In genomic region chr16:29679607-29680006, GRCm38 (mm10) we compare ENCODE assay signal across 25 mouse cellular contexts.
DNase-seq lines count a peak whose midpoint lies in the region; ATAC-seq and TF ChIP-seq lines count a peak whose summit lies in the region.
"Had no signal": no experiment of that assay in that cellular context is flagged by ENCODE, and none has a peak within 500 bp of the region (broad histone marks: within the 10 kb centered on the region; RNA-seq: fewer than 3 reads in every experiment).

No protein-coding gene starts in this region.

- peaks cover 48% of the 10 kb centered on the region for H3K27me3 ChIP-seq in forebrain, embryonic 10.5 days (ENCODE audit: poor library complexity, severe bottlenecking)
- peaks cover 5% of the 10 kb centered on the region; the same call in 1 of the 2 replicates for H3K27me3 ChIP-seq in forebrain, embryonic 11.5 days (ENCODE audit: control insufficient read depth, insufficient read depth, low read length)
- 0 out of 2 replicates have a peak, but pooled peaks cover 4% of the 10 kb centered on the region for H3K27me3 ChIP-seq in kidney, embryonic 15.5 days
- no peaks in the 10 kb centered on the region for H3K27me3 ChIP-seq in CH12.LX (replicated peaks)
- H3K27me3 ChIP-seq: intestine, embryonic 15.5 days; limb, embryonic 13.5 days; liver, embryonic 13.5 days; Patski had no signal

- no peak for TF ChIP-seq POLR2A in CH12.LX (IDR thresholded peaks at IDR 0.05; ENCODE audit: low read depth, low read length)

- peaks cover 48% of the 10 kb centered on the region for H3K4me1 ChIP-seq in forebrain, embryonic 10.5 days
- peaks cover 13% of the 10 kb centered on the region; the same call in 1 of the 2 replicates for H3K4me1 ChIP-seq in forebrain, embryonic 11.5 days (replicated peaks; ENCODE audit: control insufficient read depth, insufficient read depth, low read length)
- peaks cover 20% of the 10 kb centered on the region for H3K4me1 ChIP-seq in kidney, embryonic 15.5 days
- peaks cover 7 to 22% of the 10 kb centered on the region in 2 experiments for H3K4me1 ChIP-seq in CH12.LX (ENCODE audit: control insufficient read depth in 1 of 2, insufficient read depth in 2 of 2)
- H3K4me1 ChIP-seq: megakaryocyte, embryonic 14.5 days had no signal

- 0 out of 2 replicates have a peak overlapping the region, but pooled peaks have one; percentile 3 for H3K27ac ChIP-seq in forebrain, embryonic 10.5 days
- H3K27ac ChIP-seq in forebrain, embryonic 11.5 days (ENCODE audit: low read depth, low read length): no peak overlapping the region
- H3K27ac ChIP-seq in kidney, embryonic 15.5 days: no peak overlapping the region
- no peak overlapping the region for H3K27ac ChIP-seq in CH12.LX (ENCODE audit: insufficient read depth, low read depth)
- H3K27ac ChIP-seq: hindbrain, embryonic 13.5 days; intestine, embryonic 15.5 days; limb, embryonic 13.5 days; liver, embryonic 13.5 days; midbrain, embryonic 13.5 days; neural tube, embryonic 13.5 days had no signal

- TF ChIP-seq CTCF in CH12.LX (conservative IDR thresholded peaks at IDR 0.05 in 1 of 2, IDR thresholded peaks at IDR 0.05 in 1 of 2; ENCODE audit: low read depth in 2 of 2, low read length in 2 of 2): no peak

- no peaks in the 10 kb centered on the region for H3K79me2 ChIP-seq in CH12.LX (replicated peaks; ENCODE audit: control insufficient read depth, extremely low read depth, insufficient read depth, poor library complexity, severe bottlenecking)

- H3K4me3 ChIP-seq in forebrain, embryonic 10.5 days: no peak overlapping the region
- H3K4me3 ChIP-seq in forebrain, embryonic 11.5 days (ENCODE audit: low read depth, low read length): no peak overlapping the region
- H3K4me3 ChIP-seq in kidney, embryonic 15.5 days (replicated peaks): no peak overlapping the region
- no peak overlapping the region for H3K4me3 ChIP-seq in CH12.LX (replicated peaks in 1 of 3; ENCODE audit: low read depth in 2 of 3, low read length in 2 of 3, poor library complexity in 1 of 3)
- H3K4me3 ChIP-seq: hindbrain, embryonic 13.5 days; intestine, embryonic 15.5 days; limb, embryonic 13.5 days; liver, embryonic 13.5 days; megakaryocyte, embryonic 14.5 days; midbrain, embryonic 13.5 days; neural tube, embryonic 13.5 days had no signal

- TF ChIP-seq RAD21 in CH12.LX (IDR thresholded peaks at IDR 0.05; ENCODE audit: low read depth, low read length): no peak

- H3K9ac ChIP-seq in forebrain, embryonic 11.5 days (ENCODE audit: low read length): no peak overlapping the region
- no peak overlapping the region for H3K9ac ChIP-seq in kidney, embryonic 15.5 days
- H3K9ac ChIP-seq in CH12.LX (ENCODE audit: insufficient read depth, low read depth): 0 out of 2 replicates have a peak overlapping the region, but pooled peaks have one; percentile 4
- H3K9ac ChIP-seq: forebrain, postnatal 0 days; hindbrain, embryonic 13.5 days; intestine, embryonic 15.5 days; limb, embryonic 13.5 days; liver, embryonic 13.5 days; midbrain, embryonic 13.5 days; neural tube, embryonic 13.5 days had no signal

- 63% methylated on average over 5 of the region's 5 CpGs for WGBS in forebrain, embryonic 10.5 days
- WGBS in forebrain, embryonic 11.5 days: 67% methylated on average over 5 of the region's 5 CpGs
- 59% methylated on average over 5 of the region's 5 CpGs for WGBS in kidney, embryonic 15.5 days

- no peak for ATAC-seq in forebrain, embryonic 11.5 days (replicated peaks; ENCODE audit: low FRiP score)
- ATAC-seq in kidney, embryonic 15.5 days (replicated peaks; ENCODE audit: low FRiP score): 0 out of 2 replicates have a peak, but pooled peaks have one; percentile 24
- peak; percentile 21 for ATAC-seq in inflammation-experienced regulatory T-cells, adult 6 months
- ATAC-seq: forebrain, postnatal 0 days; intestine, embryonic 15.5 days; midbrain, embryonic 13.5 days; Patski had no signal

- H3K4me2 ChIP-seq in forebrain, embryonic 11.5 days (ENCODE audit: low read depth, low read length, severe bottlenecking): no peak overlapping the region
- H3K4me2 ChIP-seq in kidney, embryonic 15.5 days: no peak overlapping the region
- H3K4me2 ChIP-seq in CH12.LX (ENCODE audit: insufficient read depth, low read depth, poor library complexity, severe bottlenecking): peak overlapping the region; percentile 51; the same call in 1 of the 2 replicates
- H3K4me2 ChIP-seq: hindbrain, embryonic 13.5 days; intestine, embryonic 15.5 days; limb, embryonic 13.5 days; liver, embryonic 13.5 days; midbrain, embryonic 13.5 days; neural tube, embryonic 13.5 days had no signal

- H3K36me3 ChIP-seq in forebrain, embryonic 10.5 days (replicated peaks): no peaks in the 10 kb centered on the region
- no peaks in the 10 kb centered on the region for H3K36me3 ChIP-seq in forebrain, embryonic 11.5 days (ENCODE audit: control insufficient read depth, insufficient read depth, low read length)
- no peaks in the 10 kb centered on the region for H3K36me3 ChIP-seq in kidney, embryonic 15.5 days
- H3K36me3 ChIP-seq in CH12.LX (replicated peaks in 1 of 2; ENCODE audit: control insufficient read depth in 1 of 2, insufficient read depth in 1 of 2, low read length in 1 of 2): no peaks in the 10 kb centered on the region
- H3K36me3 ChIP-seq: G1E; hindbrain, embryonic 13.5 days; intestine, embryonic 15.5 days; limb, embryonic 13.5 days; liver, embryonic 13.5 days; midbrain, embryonic 13.5 days; neural tube, embryonic 13.5 days had no signal

- no peak for DNase-seq in forebrain, embryonic 10.5 days (ENCODE audit: extremely low spot score, low spot score)
- no peak for DNase-seq in forebrain, embryonic 11.5 days (ENCODE audit: low spot score)
- no peak for DNase-seq in kidney, adult 18-20 months
- DNase-seq in CH12.LX (ENCODE audit: extremely low read depth): peak; percentile 60
- no peak for DNase-seq in urinary bladder, postnatal 25 days (ENCODE audit: low spot score)
- DNase-seq: adrenal gland, adult 2 months; cerebellum, adult 11 months; cerebellum, adult 9-11 months; forebrain, postnatal 0 days; gastrocnemius, postnatal 14 days; kidney, postnatal 25 days; liver, embryonic 13.5 days; lung, adult 2 months; retina, postnatal 1 day; thymus, postnatal 25 days had no signal

- in situ Hi-C loops in CH12.LX (cut with MboI; ENCODE audit: low pct_ligation_motif_present, low pct_unique_long_range_greater_than_20kb, low sequenced_read_pairs): no loop called here

- dilution Hi-C loops in CH12.LX (cut with MboI; ENCODE audit: extremely low pct_ligation_motif_present, extremely low pct_unique_long_range_greater_than_20kb, low sequenced_read_pairs): no loop called here

- H3K9me3 ChIP-seq in forebrain, embryonic 10.5 days: peaks cover 5% of the 10 kb centered on the region; the same call in 1 of the 2 replicates
- H3K9me3 ChIP-seq in forebrain, embryonic 11.5 days (ENCODE audit: control insufficient read depth, low read length): no peaks in the 10 kb centered on the region
- no peaks in the 10 kb centered on the region for H3K9me3 ChIP-seq in kidney, embryonic 15.5 days (replicated peaks)
- H3K9me3 ChIP-seq in CH12.LX (replicated peaks; ENCODE audit: low read length): no peaks in the 10 kb centered on the region
- H3K9me3 ChIP-seq: G1E; intestine, embryonic 15.5 days; limb, embryonic 13.5 days; liver, embryonic 13.5 days; megakaryocyte, embryonic 14.5 days; neural tube, embryonic 13.5 days had no signal

- peak; percentile 54; the same call in 1 of the 2 replicates for TF ChIP-seq EP300 in CH12.LX (IDR thresholded peaks at IDR 0.05; ENCODE audit: low read length)

TF ChIP-seq in CH12.LX, 34 proteins besides CTCF, POLR2A, EP300 and RAD21:
- TF ChIP-seq ZC3H11A (IDR thresholded peaks at IDR 0.05; ENCODE audit: low read depth, low read length) (no peak), ZKSCAN1 (IDR thresholded peaks at IDR 0.05; ENCODE audit: borderline replicate concordance, low read depth, low read length) (no peak), IRF4 (IDR thresholded peaks at IDR 0.05; ENCODE audit: low read depth, low read length) (no peak; the same call in 1 of the 2 replicates), MAZ (IDR thresholded peaks at IDR 0.05; ENCODE audit: low read depth, low read length) (no peak), ETS1 (conservative IDR thresholded peaks at IDR 0.05; ENCODE audit: low read depth, low read length) (peak; percentile 46), MXI1 (IDR thresholded peaks at IDR 0.05; ENCODE audit: low read depth, low read length) (no peak), E2F4 (IDR thresholded peaks at IDR 0.05; ENCODE audit: insufficient replicate concordance, low read depth, low read length) (no peak), GABPA (IDR thresholded peaks at IDR 0.05; ENCODE audit: insufficient replicate concordance, low read depth, low read length) (no peak), SIN3A (IDR thresholded peaks at IDR 0.05; ENCODE audit: low read length) (no peak), USF2 (conservative IDR thresholded peaks at IDR 0.05; ENCODE audit: low read depth, low read length) (no peak), USF1 (IDR thresholded peaks at IDR 0.05; ENCODE audit: low read depth, low read length) (no peak), POLR2AphosphoS2 (IDR thresholded peaks at IDR 0.05; ENCODE audit: low read depth, low read length) (no peak), MYC (IDR thresholded peaks at IDR 0.05; ENCODE audit: low read depth, low read length) (no peak), MEF2A (IDR thresholded peaks at IDR 0.05; ENCODE audit: borderline replicate concordance, low read depth, low read length) (no peak; the same call in 1 of the 2 replicates), HCFC1 (IDR thresholded peaks at IDR 0.05; ENCODE audit: low read depth, low read length) (no peak), TCF12 (IDR thresholded peaks at IDR 0.05; ENCODE audit: low read depth, low read length) (0 out of 2 replicates have a peak, but pooled peaks have one; percentile 30), BHLHE40 (IDR thresholded peaks at IDR 0.05; ENCODE audit: low read depth, low read length) (0 out of 2 replicates have a peak, but pooled peaks have one; percentile 16), UBTF (IDR thresholded peaks at IDR 0.05; ENCODE audit: low read depth, low read length) (no peak), PAX5 (IDR thresholded peaks at IDR 0.05; ENCODE audit: low read length) (no peak), RCOR1 (conservative IDR thresholded peaks at IDR 0.05; ENCODE audit: low read depth, low read length) (no peak), JUN (IDR thresholded peaks at IDR 0.05; ENCODE audit: insufficient read depth, low read depth, low read length) (no peak), NRF1 (IDR thresholded peaks at IDR 0.05; ENCODE audit: low read depth, low read length) (no peak)
